Mouse (Mus musculus) hindbrain, embryonic 12.5 days (tissue): Measurements from ENCODE around the gene Gm10803. TPM values are rescaled to one million over a fixed set of nuclear protein-coding genes. Genes with fewer than 3 reads are reported as not detected.
"Not testable (repeated sequence)": the region's sequence is repeated elsewhere in the genome, so short reads cannot be mapped to it uniquely, and the experiment has no call there.

Source experiments
- ATAC-seq: fragments of 200-750 bp; cut with Nextera tagmentation; 2 replicates; pipeline ENCODE4 v1.8.0; 2017; ENCODE audit warnings: moderate TSS enrichment; ENCODE audit not compliant: low FRiP score
- H3K27ac ChIP-seq: fragments of 300-500 bp; sonication (generic); 2 replicates; pipeline ENCODE4 v1.5.1; 2016; ENCODE audit warnings: mild to moderate bottlenecking
- H3K27me3 ChIP-seq: fragments of 300-500 bp; sonication (generic); 2 replicates; pipeline ENCODE4 v1.6.1; 2016; ENCODE audit warnings: mild to moderate bottlenecking
- H3K36me3 ChIP-seq: fragments of 300-500 bp; sonication (generic); 2 replicates; pipeline ENCODE4 v1.6.1; 2016; ENCODE audit warnings: mild to moderate bottlenecking
- H3K4me1 ChIP-seq: fragments of 300-500 bp; sonication (generic); 2 replicates; pipeline ENCODE4 v1.6.1; 2016
- H3K4me2 ChIP-seq: fragments of 300-500 bp; sonication (generic); replicated peaks from 2 replicates; pipeline ENCODE4 v1.6.1; 2016; ENCODE audit warnings: mild to moderate bottlenecking
- H3K4me3 ChIP-seq: fragments of 300-500 bp; sonication (generic); 2 replicates; pipeline ENCODE4 v1.5.1; 2016; ENCODE audit warnings: mild to moderate bottlenecking
- H3K9ac ChIP-seq: fragments of 300-500 bp; sonication (generic); 2 replicates; pipeline ENCODE4 v1.6.1; 2016; ENCODE audit warnings: mild to moderate bottlenecking, moderate library complexity
- H3K9me3 ChIP-seq: fragments of 300-500 bp; sonication (generic); replicated peaks from 2 replicates; pipeline ENCODE4 v1.6.1; 2016; ENCODE audit warnings: mild to moderate bottlenecking
- WGBS: fragments of 180-500 bp; shearing (Covaris S2); methylation state at CpG from one replicate; pipeline ENCODE4 v1.1.7; 2016; 5-methylcytosine and 5-hydroxymethylcytosine counted together
- polyA plus RNA-seq: library from polyadenylated mRNA; unstranded; fragments of >200 nt; fragmentation: Nextera tagmentation; extraction: Ambion mirVana; gene quantifications from 2 replicates; pipeline ENCODE4 v1.2.1, GENCODE M21; 2016

The Gm10803 gene
- polyA plus RNA-seq = not detected in 2 replicates

DNA sequence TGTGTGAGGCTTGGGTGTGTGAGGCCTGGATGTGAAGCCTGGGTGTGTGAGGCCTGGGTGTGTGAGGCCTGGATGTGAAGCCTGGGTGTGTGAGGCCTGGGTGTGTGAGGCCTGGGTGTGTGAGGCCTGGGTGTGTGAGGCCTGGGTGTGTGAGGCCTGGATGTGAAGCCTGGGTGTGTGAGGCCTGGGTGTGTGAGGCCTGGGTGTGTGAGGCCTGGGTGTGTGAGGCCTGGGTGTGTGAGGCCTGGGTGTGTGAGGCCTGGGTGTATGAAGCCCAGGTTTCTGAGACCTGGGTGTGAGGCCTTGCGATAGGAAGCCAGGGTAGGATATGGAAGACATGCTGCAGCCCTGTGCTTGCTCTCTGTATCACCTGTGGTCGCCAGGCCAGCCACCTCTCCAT, at the start of gene Gm10803:
Gm10803 (plus strand) TSS at position 301 of the 400 bp plus-strand sequence.
- H3K9me3 ChIP-seq = not testable (repeated sequence)
- WGBS = 84% methylated on average over 2 of the region's 2 CpGs

DNA sequence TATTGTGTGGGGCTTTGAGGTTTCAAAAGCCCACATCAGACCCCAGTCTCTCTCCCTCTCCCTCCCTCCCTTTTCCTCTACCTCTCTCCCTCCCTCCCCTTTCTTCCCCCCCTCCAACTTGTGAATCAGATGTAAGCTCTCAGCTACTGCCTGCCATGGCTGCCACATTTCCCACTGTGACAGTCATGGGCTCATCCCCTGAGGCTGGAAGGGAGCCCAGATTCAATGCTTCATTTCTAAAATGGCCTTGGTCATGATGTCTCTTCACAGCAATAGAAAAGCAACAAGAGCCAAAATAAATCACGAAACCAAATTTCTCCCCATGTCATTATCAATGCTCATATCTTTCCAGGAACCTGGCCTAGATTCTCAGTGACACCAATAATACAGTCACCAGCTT, 49.5 kb upstream of the Gm10803 start:
- WGBS = 100% methylated on average over 1 of the region's 1 CpGs
- Histone ChIP-seq H3K27me3 (no peaks in the 10 kb centered on the region), H3K36me3 (no peaks in the 10 kb centered on the region), H3K9me3 (no peaks in the 10 kb centered on the region), H3K27ac (no peak overlapping the region), H3K9ac (no peak overlapping the region), H3K4me3 (no peak overlapping the region), H3K4me2 (no peak overlapping the region), H3K4me1 (peaks cover 4% of the 10 kb centered on the region)
- no peak for ATAC-seq

More for the DNA sequence above, at the start of gene Gm10803:
- not testable (repeated sequence) for H3K4me2 ChIP-seq, H3K4me3 ChIP-seq, H3K9ac ChIP-seq, H3K4me1 ChIP-seq, H3K27ac ChIP-seq, H3K27me3 ChIP-seq, ATAC-seq, H3K36me3 ChIP-seq

DNA sequence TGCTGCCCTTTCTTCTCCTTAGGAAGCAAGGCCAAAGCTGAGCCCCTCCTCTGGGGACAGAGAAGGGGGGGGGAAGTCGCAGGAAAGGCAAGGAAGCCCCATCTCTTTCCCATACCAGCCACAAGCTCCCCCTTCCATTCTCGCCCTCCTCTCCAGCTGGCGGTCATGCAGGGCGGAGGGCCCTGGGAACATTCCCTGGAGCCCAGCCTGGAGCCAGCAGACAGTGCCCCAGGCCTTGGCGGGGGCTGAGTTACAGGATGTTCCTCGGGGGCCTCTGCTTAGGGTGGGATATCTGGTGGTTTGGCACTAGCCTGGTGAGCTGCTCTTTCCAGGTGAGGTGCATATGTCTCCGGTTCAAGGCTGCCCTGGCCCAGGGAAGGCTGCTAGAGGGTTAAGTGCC, 48.2 kb upstream of the Gm10803 start:
- WGBS = 59% methylated on average over 7 of the region's 7 CpGs
- Histone ChIP-seq H3K4me3 (no peak overlapping the region), H3K27me3 (no peaks in the 10 kb centered on the region), H3K36me3 (no peaks in the 10 kb centered on the region), H3K4me2 (no peak overlapping the region), H3K9me3 (no peaks in the 10 kb centered on the region), H3K4me1 (peaks cover 4% of the 10 kb centered on the region), H3K9ac (no peak overlapping the region), H3K27ac (no peak overlapping the region)
- no peak for ATAC-seq

DNA sequence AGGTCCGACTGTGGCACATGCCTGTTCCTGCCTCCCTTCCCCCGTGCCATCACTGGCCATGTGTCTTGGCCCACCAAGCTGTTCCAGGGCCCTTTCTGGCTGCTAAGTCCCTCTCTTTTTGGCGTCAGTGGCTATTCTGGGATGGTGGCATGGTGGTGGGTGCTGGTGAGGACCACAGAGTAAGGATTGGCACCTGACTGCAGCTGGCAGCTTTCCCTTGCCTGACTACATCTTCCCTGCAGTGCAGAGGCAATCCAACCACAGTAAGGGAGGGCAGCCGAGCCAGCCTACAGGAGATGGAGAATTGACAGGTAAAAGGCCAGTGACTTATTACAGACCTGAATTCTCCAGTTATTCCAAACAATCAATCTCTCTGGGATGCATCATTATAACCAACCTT, 45.1 kb upstream of the Gm10803 start:
- WGBS = 80% methylated on average over 4 of the region's 4 CpGs
- no peak overlapping the region for H3K27ac ChIP-seq

DNA sequence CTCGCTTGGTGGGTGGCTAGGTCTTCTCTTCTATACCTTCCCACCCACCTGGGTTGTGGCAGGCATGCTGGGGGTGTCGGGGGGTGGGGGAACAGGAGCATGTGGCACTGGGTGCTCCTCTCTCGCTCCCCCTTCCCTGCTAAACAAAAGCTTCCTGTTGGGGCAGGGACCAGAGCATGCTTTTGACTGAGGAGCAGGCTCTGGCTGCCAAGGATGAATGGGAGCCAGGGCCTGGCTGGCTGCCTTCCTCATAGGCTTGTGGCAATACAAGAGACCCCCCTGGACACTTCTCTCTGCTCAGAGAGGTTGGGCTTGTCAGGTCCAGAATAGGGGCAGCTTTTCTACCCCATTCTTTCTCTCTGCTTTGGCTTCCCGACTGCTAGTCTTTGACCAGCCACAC, 39.3 kb upstream of the Gm10803 start:
- H3K4me3 ChIP-seq = no peak overlapping the region
- peaks cover 11% of the 10 kb centered on the region for H3K4me1 ChIP-seq
- H3K4me2 ChIP-seq = no peak overlapping the region
- ATAC-seq = no peak; the same call in 1 of the 2 replicates
- no peaks in the 10 kb centered on the region for H3K27me3 ChIP-seq
- no peaks in the 10 kb centered on the region for H3K9me3 ChIP-seq
- no peak overlapping the region for H3K27ac ChIP-seq
- no peak overlapping the region for H3K9ac ChIP-seq
- WGBS = 64% methylated on average over 4 of the region's 4 CpGs
- no peaks in the 10 kb centered on the region for H3K36me3 ChIP-seq

More for the DNA sequence above, 45.1 kb upstream of the Gm10803 start:
- no peak overlapping the region for H3K9ac ChIP-seq
- ATAC-seq = no peak
- no peak overlapping the region for H3K4me2 ChIP-seq
- H3K9me3 ChIP-seq = no peaks in the 10 kb centered on the region
- no peak overlapping the region for H3K4me3 ChIP-seq
- peaks cover 4% of the 10 kb centered on the region for H3K4me1 ChIP-seq
- H3K36me3 ChIP-seq = no peaks in the 10 kb centered on the region
- H3K27me3 ChIP-seq = no peaks in the 10 kb centered on the region

DNA sequence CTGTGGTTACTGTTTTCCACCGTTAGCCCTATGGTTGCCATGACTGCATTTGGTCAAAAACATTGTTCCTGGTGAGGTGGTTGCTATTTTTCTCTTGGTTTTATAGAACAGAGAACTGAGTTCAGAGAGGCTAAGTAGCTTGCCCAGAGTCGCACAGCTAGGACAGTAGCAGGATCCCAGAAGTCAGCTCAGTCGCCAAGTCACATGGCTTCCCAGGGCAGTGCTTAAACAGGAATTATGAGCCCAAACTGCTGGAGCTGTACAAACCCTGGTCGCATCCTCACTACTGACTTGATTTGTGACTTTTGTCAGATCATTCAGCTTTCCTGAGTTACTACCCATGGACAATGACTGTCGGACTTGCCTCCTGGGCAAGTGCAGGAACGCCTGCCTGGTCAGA, 38.8 kb upstream of the Gm10803 start:
- WGBS = 77% methylated on average over 6 of the region's 6 CpGs
- no peaks in the 10 kb centered on the region for H3K36me3 ChIP-seq
- H3K4me1 ChIP-seq = peaks cover 11% of the 10 kb centered on the region
- no peaks in the 10 kb centered on the region for H3K27me3 ChIP-seq
- no peak overlapping the region for H3K9ac ChIP-seq
- no peak for ATAC-seq
- H3K9me3 ChIP-seq = no peaks in the 10 kb centered on the region
- no peak overlapping the region for H3K4me3 ChIP-seq
- H3K27ac ChIP-seq = peak overlapping the region; percentile 48; the same call in 1 of the 2 replicates
- 0 out of 2 replicates have a peak overlapping the region, but pooled peaks have one; percentile 15 for H3K4me2 ChIP-seq

DNA sequence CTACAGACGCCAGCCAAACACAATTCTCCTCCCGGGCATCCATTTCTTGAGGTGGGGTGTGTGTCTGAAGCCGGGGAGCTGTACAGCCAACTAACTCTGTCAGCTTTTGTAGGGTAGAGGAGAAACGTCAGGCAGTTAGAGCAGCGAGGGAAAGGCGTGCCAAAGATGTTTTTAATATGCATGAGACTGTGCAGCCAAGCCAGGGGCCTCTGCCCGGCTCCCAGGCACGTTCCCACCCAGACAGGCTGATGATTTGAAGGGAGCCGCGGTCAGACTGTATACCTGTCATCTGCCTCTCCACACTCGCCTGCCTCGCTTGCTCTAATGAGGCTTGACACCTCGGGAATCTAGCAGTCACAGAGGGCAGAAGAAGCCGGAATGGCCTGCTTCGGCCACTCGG, 38.4 kb upstream of the Gm10803 start:
- Histone ChIP-seq H3K4me2 (0 out of 2 replicates have a peak overlapping the region, but pooled peaks have one; percentile 15), H3K36me3 (no peaks in the 10 kb centered on the region), H3K4me3 (no peak overlapping the region), H3K9ac (no peak overlapping the region), H3K27me3 (no peaks in the 10 kb centered on the region), H3K27ac (peak overlapping the region; percentile 48; the same call in 1 of the 2 replicates), H3K9me3 (no peaks in the 10 kb centered on the region), H3K4me1 (peaks cover 11% of the 10 kb centered on the region)
- ATAC-seq = 0 out of 2 replicates have a peak, but pooled peaks have one; percentile 46
- WGBS = 49% methylated on average over 16 of the region's 16 CpGs

DNA sequence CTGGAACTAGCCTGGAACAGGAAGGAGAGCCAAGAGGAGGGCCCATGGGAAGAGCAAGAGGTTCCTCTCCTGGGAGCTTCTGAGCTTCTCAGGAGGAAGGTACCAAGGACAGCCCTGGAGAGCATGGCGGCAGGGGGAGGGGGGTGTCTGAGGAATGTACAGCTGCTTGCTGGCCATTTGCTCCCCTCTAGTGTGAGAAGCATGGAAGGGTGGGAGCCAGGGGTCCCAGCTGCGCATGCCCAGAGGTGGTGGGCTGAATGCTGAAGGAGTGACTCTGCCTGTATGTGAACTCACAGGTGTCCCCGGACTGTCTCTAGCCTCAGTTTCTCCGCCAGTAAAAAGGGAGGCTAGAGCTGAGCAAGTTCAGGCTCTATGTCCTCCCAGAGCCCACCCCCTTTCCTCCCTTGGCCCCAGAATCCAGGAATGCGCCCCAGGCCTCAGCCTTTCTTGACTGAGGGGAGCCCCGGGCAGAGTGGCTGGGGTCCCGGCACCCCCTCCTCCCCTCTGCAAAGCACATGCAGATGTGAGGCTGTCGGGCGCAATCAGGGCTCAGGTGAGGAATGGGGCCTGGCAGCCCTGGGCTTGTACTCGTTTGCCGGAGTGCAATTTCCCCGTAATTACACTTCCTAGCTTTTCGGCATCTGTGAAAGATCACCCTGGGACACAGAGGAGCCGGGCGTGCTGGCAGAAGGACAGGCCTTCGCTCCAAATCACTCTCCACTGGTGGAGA, 35.2 kb upstream of the Gm10803 start:
- H3K9me3 ChIP-seq = no peaks in the 10 kb centered on the region
- no peak for ATAC-seq
- no peaks in the 10 kb centered on the region for H3K27me3 ChIP-seq
- H3K4me3 ChIP-seq = no peak overlapping the region
- H3K27ac ChIP-seq = no peak overlapping the region
- WGBS = 75% methylated on average over 16 of the region's 16 CpGs
- peaks cover 11% of the 10 kb centered on the region for H3K4me1 ChIP-seq
- no peak overlapping the region for H3K4me2 ChIP-seq
- H3K9ac ChIP-seq = no peak overlapping the region
- no peaks in the 10 kb centered on the region for H3K36me3 ChIP-seq

DNA sequence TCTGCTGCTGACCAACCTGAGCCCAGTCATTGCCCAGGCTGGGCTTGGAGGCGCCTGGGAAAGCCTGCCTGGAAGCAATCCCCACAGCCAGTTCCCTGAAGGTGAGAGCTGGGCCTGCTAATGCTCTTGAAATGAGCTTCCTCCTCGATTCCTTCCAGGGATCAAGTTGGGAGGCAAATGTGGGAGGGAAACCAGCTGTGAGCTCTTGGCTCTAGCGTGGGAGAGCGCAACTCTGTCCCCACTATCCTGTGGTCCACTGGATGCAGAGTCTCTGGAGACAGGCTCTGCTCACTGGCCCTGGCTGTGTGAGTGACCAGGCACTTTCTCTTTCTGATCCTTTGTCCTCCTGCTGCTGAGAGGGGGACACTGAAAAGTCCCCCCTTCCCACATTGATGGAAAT, 30.8 kb upstream of the Gm10803 start:
- no peak overlapping the region for H3K9ac ChIP-seq
- no peaks in the 10 kb centered on the region for H3K27me3 ChIP-seq
- H3K4me2 ChIP-seq = no peak overlapping the region
- no peaks in the 10 kb centered on the region for H3K9me3 ChIP-seq
- no peaks in the 10 kb centered on the region for H3K4me1 ChIP-seq
- H3K27ac ChIP-seq = no peak overlapping the region
- ATAC-seq = no peak
- H3K4me3 ChIP-seq = no peak overlapping the region
- no peaks in the 10 kb centered on the region for H3K36me3 ChIP-seq
- 68% methylated on average over 4 of the region's 4 CpGs for WGBS

DNA sequence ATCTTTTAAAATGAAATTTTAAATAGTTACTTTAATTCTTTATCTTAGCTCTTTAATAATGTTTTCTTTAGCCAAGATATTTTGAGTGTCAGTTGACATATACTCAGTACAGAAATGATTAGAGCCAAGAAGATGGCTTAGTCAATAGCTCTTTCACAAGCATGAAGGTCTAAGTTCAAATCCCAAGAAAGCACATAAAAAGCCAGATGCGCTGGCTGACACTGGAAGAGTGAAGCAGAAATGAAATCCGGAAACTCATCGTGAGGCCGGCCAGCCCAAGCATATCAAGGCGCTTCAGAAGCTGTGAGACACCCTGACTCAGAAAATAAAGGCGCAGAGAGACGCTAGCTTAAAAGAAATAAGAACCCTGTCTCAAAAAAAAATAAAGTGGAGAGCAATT, 26.5 kb upstream of the Gm10803 start:
- no peak for ATAC-seq
- H3K27me3 ChIP-seq = no peaks in the 10 kb centered on the region
- 91% methylated on average over 7 of the region's 7 CpGs for WGBS
- no peak overlapping the region for H3K4me2 ChIP-seq
- H3K9ac ChIP-seq = no peak overlapping the region
- no peak overlapping the region for H3K27ac ChIP-seq
- no peak overlapping the region for H3K4me3 ChIP-seq
- peaks cover 8% of the 10 kb centered on the region for H3K4me1 ChIP-seq
- H3K36me3 ChIP-seq = no peaks in the 10 kb centered on the region
- H3K9me3 ChIP-seq = no peaks in the 10 kb centered on the region

DNA sequence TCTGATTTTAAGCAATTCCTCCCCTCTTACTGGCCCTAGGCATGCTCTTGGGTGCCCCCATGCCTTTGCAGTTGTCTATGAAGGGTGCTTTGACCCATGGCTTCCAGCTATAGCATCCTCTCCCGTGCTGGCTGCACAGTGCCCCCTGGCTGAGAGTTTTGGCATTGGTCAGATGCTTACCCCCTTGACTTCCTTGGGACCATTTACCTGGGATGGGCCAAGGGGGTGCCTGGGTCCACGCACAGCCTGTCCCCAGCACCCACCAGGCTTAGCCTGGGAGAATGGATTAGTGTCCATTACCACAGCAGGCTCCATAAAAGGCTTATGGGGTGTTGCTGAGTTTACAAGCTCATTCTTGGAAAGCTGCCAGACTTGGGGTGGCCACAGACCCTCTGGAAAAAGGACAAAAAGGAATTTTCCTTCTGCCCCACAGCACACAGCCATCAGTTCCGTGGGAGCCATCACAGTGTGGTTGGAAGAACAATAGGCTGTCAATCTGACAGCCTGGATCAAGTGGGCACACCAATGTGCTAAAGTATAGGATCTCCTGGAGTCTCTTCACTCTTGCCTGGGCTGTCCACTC, 22.9 kb upstream of the Gm10803 start:
- ATAC-seq = peak; percentile 56; the same call in 1 of the 2 replicates
- Histone ChIP-seq H3K9me3 (no peaks in the 10 kb centered on the region), H3K27ac (no peak overlapping the region), H3K27me3 (no peaks in the 10 kb centered on the region), H3K4me2 (no peak overlapping the region), H3K9ac (no peak overlapping the region), H3K36me3 (no peaks in the 10 kb centered on the region), H3K4me1 (peaks cover 8% of the 10 kb centered on the region), H3K4me3 (no peak overlapping the region)
- 51% methylated on average over 3 of the region's 3 CpGs for WGBS

DNA sequence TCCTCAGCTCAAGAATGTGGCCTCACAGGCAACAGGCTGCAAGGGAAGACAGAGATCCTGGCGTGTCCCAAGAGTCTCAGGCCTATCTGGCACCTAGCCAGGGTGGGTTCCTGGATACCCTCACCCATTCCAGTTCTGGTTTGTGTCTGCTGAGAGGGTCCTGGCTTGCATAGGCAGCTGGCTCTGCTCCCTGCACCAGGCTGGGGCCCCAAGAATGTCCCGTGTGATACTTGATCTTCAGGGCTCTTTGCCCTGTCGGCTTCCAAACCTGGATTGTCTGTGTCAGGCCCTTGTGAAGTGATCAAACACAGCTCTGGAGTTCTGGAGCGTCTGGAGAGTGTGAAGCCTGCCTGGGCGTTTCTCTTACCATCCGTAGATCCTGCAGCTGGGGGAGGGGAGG, 22.2 kb upstream of the Gm10803 start:
- Histone ChIP-seq H3K27ac (no peak overlapping the region), H3K4me1 (peaks cover 8% of the 10 kb centered on the region), H3K27me3 (no peaks in the 10 kb centered on the region), H3K36me3 (no peaks in the 10 kb centered on the region), H3K9me3 (no peaks in the 10 kb centered on the region), H3K9ac (no peak overlapping the region), H3K4me3 (no peak overlapping the region), H3K4me2 (no peak overlapping the region)
- no peak for ATAC-seq
- WGBS = 42% methylated on average over 6 of the region's 6 CpGs

DNA sequence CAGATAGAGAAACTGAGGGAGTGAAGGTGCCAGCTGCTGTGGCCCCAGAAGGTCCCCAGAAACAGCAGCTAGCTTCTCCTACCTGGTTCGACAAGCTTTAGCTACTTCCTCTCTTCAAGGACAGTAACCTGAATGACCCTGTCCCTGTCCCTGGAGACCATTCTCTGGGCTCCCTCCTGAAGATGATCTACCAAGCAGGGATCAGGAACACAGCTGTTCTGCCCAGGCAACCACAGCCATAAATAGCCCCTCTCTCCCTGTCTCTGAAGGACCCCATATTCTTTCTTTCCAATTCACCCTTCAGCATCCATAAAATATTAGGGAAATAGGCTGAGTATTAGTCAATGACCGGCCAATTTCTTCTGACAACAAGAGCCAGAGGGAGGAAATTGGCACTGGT, 18.6 kb upstream of the Gm10803 start:
- Histone ChIP-seq H3K4me3 (no peak overlapping the region), H3K27ac (no peak overlapping the region), H3K27me3 (no peaks in the 10 kb centered on the region), H3K9ac (no peak overlapping the region), H3K4me1 (peaks cover 8% of the 10 kb centered on the region), H3K9me3 (no peaks in the 10 kb centered on the region), H3K36me3 (no peaks in the 10 kb centered on the region), H3K4me2 (no peak overlapping the region)
- ATAC-seq = no peak
- 80% methylated on average over 2 of the region's 2 CpGs for WGBS
